Mouse (Mus musculus): Measurements from ENCODE around the gene BC052040.

BC052040 gene

GRCm38 (mm10) chr2:115774153-115774908, 192.8 kb downstream of the BC052040 start:
- no peak for DNase-seq

GRCm38 (mm10) chr2:115775488-115776217, 194.1 kb downstream of the BC052040 start:
- peak; percentile 46 to 69 for DNase-seq

GRCm38 (mm10) chr2:115776924-115777860, 195.7 kb downstream of the BC052040 start:
- peak; percentile 61 to 77 for DNase-seq

- DNase-seq = peak; percentile 39 to 71
Measured at GRCm38 (mm10) chr2:115780546-115781011, 199.1 kb downstream of the BC052040 start.

- no peak for DNase-seq
Measured at GRCm38 (mm10) chr2:115785687-115786086, 204.2 kb downstream of the BC052040 start.

- DNase-seq = no peak
Measured at GRCm38 (mm10) chr2:115798839-115799238, 217.3 kb downstream of the BC052040 start.

- peak; percentile 21 to 68 for DNase-seq
Measured at GRCm38 (mm10) chr2:115808376-115808775, 226.9 kb downstream of the BC052040 start.

GRCm38 (mm10) chr2:115813316-115813715, 231.8 kb downstream of the BC052040 start:
- DNase-seq = peak; percentile 8 to 30

GRCm38 (mm10) chr2:115813721-115814120, 232.2 kb downstream of the BC052040 start:
- no peak for DNase-seq

- no peak for DNase-seq
Measured at GRCm38 (mm10) chr2:115817959-115818358, 236.4 kb downstream of the BC052040 start.

- no peak for DNase-seq
Measured at GRCm38 (mm10) chr2:115822361-115822760, 240.8 kb downstream of the BC052040 start.
